Mouse (Mus musculus): Measurements from ENCODE around the gene Faah.

- TF ChIP-seq POLR2A (IDR thresholded peaks at IDR 0.05; ENCODE audit: low read depth, low read length) (no peak), CTCF (conservative IDR thresholded peaks at IDR 0.05; ENCODE audit: insufficient read depth, insufficient read length, low read depth, low read length) (no peak)
These were observed 45.2 kb downstream of the Faah start for GRCm38 (mm10) chr4:115972543-115972942.
